Mouse (Mus musculus): Measurements from ENCODE around the gene Pkhd1. TPM values are rescaled to one million over a fixed set of nuclear protein-coding genes. Genes with fewer than 3 reads are reported as not detected.

Pkhd1 gene
- polyA plus RNA-seq, 1 experiment, result not detected

- TF ChIP-seq TAL1 (IDR thresholded peaks at IDR 0.05; ENCODE audit: low read length) (no peak), GATA1 (IDR thresholded peaks at IDR 0.05; ENCODE audit: low read length) (no peak)
- no peaks in the 10 kb centered on the region for H3K27me3 ChIP-seq (ENCODE audit: control insufficient read depth)
- no peaks in the 10 kb centered on the region for H3K36me3 ChIP-seq (ENCODE audit: control insufficient read depth)
- 0 out of 2 replicates have a peak, but pooled peaks cover 2% of the 10 kb centered on the region for H3K9me3 ChIP-seq (ENCODE audit: control insufficient read depth, low read length)
- no peaks in the 10 kb centered on the region for H3K4me1 ChIP-seq (ENCODE audit: control insufficient read depth)
- no peak overlapping the region for H3K4me3 ChIP-seq (replicated peaks)
These were observed 273.2 kb downstream of the Pkhd1 start for GRCm38 (mm10) chr1:20344651-20345050.

- H3K9me3 ChIP-seq (ENCODE audit: control insufficient read depth, low read length), result no peaks in the 10 kb centered on the region
- no peak for TF ChIP-seq TAL1 (IDR thresholded peaks at IDR 0.05; ENCODE audit: low read length)
- no peak for TF ChIP-seq GATA1 (IDR thresholded peaks at IDR 0.05; ENCODE audit: low read length)
- no peaks in the 10 kb centered on the region for H3K27me3 ChIP-seq (ENCODE audit: control insufficient read depth)
- H3K36me3 ChIP-seq (ENCODE audit: control insufficient read depth), result no peaks in the 10 kb centered on the region
- H3K4me1 ChIP-seq (ENCODE audit: control insufficient read depth), result no peaks in the 10 kb centered on the region
- no peak overlapping the region for H3K4me3 ChIP-seq (replicated peaks)
These were observed 306.4 kb downstream of the Pkhd1 start for GRCm38 (mm10) chr1:20311485-20311884.

DNA sequence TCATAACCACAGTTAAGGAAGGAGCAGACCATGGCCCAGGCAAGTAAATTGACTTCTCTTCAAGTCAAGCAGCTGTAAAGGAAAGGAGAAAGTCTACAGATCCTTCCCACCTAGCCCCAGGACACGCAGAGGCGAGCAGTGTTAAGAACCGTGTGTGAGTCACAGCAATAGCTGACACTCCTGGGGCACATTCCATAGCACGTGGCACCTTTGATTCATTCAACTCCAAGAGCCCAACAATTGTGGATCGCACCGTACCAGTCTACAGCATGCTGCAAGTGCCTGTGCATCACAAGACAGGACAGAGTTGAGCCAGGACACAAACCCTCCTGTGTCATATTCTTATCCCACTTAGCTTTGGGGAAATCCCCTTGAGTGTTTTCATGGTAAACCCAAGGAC is 306.9 kb downstream of the Pkhd1 start:
- H3K36me3 ChIP-seq (ENCODE audit: control insufficient read depth), result no peaks in the 10 kb centered on the region
- no peaks in the 10 kb centered on the region for H3K27me3 ChIP-seq (ENCODE audit: control insufficient read depth)
- H3K9me3 ChIP-seq (ENCODE audit: control insufficient read depth, low read length), result no peaks in the 10 kb centered on the region
- no peaks in the 10 kb centered on the region for H3K4me1 ChIP-seq (ENCODE audit: control insufficient read depth)
- TF ChIP-seq TAL1 (IDR thresholded peaks at IDR 0.05; ENCODE audit: low read length) (no peak), GATA1 (IDR thresholded peaks at IDR 0.05; ENCODE audit: low read length) (no peak)
- H3K4me3 ChIP-seq (replicated peaks), result no peak overlapping the region

DNA sequence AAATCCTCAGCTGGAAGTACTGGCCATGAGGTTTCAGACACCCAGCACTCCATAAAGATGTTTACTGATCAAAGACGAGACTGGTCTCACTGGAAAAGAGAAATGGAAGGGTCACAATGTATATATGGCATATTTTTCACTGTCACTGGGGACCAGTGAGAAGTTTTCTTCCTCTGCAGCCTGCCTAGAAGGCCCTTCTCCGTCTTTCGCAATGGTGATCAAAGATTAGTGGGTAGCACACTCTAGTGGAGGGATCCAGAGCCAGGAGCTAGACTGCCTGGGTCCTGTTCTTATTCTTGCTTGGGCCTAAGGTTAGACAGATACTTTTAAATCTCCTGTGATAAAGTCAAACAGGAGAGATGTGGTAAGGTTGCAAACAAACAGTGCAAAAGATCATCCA is 311.7 kb downstream of the Pkhd1 start:
- Histone ChIP-seq H3K4me3 (replicated peaks) (no peak overlapping the region), H3K27me3 (ENCODE audit: control insufficient read depth) (no peaks in the 10 kb centered on the region), H3K4me1 (ENCODE audit: control insufficient read depth) (no peaks in the 10 kb centered on the region), H3K36me3 (ENCODE audit: control insufficient read depth) (no peaks in the 10 kb centered on the region), H3K9me3 (ENCODE audit: control insufficient read depth, low read length) (no peaks in the 10 kb centered on the region; the same call in 1 of the 2 replicates)
- TF ChIP-seq TAL1 (IDR thresholded peaks at IDR 0.05; ENCODE audit: low read length) (no peak), GATA1 (IDR thresholded peaks at IDR 0.05; ENCODE audit: low read length) (no peak)

GRCm38 (mm10) chr1:20302943-20303578 is 314.8 kb downstream of the Pkhd1 start:
- Histone ChIP-seq H3K4me3 (replicated peaks) (no peak overlapping the region), H3K27me3 (ENCODE audit: control insufficient read depth) (no peaks in the 10 kb centered on the region), H3K4me1 (ENCODE audit: control insufficient read depth) (no peaks in the 10 kb centered on the region), H3K9me3 (ENCODE audit: control insufficient read depth, low read length) (no peaks in the 10 kb centered on the region; the same call in 1 of the 2 replicates), H3K36me3 (ENCODE audit: control insufficient read depth) (no peaks in the 10 kb centered on the region)
- TF ChIP-seq GATA1 (IDR thresholded peaks at IDR 0.05; ENCODE audit: low read length), result no peak
- TF ChIP-seq TAL1 (IDR thresholded peaks at IDR 0.05; ENCODE audit: low read length), result no peak

- Histone ChIP-seq H3K9me3 (ENCODE audit: control insufficient read depth, low read length) (no peaks in the 10 kb centered on the region; the same call in 1 of the 2 replicates), H3K4me1 (ENCODE audit: control insufficient read depth) (no peaks in the 10 kb centered on the region), H3K4me3 (replicated peaks) (no peak overlapping the region), H3K27me3 (ENCODE audit: control insufficient read depth) (no peaks in the 10 kb centered on the region), H3K36me3 (ENCODE audit: control insufficient read depth) (no peaks in the 10 kb centered on the region)
- TF ChIP-seq GATA1 (IDR thresholded peaks at IDR 0.05; ENCODE audit: low read length) (no peak), TAL1 (IDR thresholded peaks at IDR 0.05; ENCODE audit: low read length) (no peak)
These were observed 315.5 kb downstream of the Pkhd1 start for GRCm38 (mm10) chr1:20302187-20302942.

DNA sequence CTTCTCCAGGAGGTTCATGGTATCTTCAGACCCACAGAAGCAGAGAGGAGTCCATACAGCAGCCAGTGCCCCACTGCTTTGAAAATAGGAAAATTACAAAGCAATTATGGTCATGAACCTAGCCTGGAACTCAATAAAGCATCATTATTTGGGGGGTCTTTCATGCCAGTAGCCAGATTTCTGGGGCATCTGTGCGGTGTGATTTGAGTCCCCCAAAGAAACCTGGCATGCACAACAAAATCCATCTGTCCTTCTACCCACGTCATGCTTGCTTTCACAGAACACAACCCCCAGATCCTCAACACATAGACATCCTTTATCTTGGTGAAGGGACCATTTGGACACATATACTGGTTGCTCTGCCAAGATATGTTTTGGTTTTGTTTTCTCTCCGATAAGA is 316.2 kb downstream of the Pkhd1 start:
- no peak overlapping the region for H3K4me3 ChIP-seq (replicated peaks)
- H3K4me1 ChIP-seq (ENCODE audit: control insufficient read depth), result no peaks in the 10 kb centered on the region
- TF ChIP-seq GATA1 (IDR thresholded peaks at IDR 0.05; ENCODE audit: low read length), result no peak
- no peak for TF ChIP-seq TAL1 (IDR thresholded peaks at IDR 0.05; ENCODE audit: low read length)
- H3K9me3 ChIP-seq (ENCODE audit: control insufficient read depth, low read length), result no peaks in the 10 kb centered on the region; the same call in 1 of the 2 replicates
- H3K36me3 ChIP-seq (ENCODE audit: control insufficient read depth), result no peaks in the 10 kb centered on the region
- H3K27me3 ChIP-seq (ENCODE audit: control insufficient read depth), result no peaks in the 10 kb centered on the region

- H3K4me3 ChIP-seq (replicated peaks), result no peak overlapping the region
These were observed 329.2 kb downstream of the Pkhd1 start for GRCm38 (mm10) chr1:20288696-20289095.

GRCm38 (mm10) chr1:20260403-20260802 is 357.5 kb downstream of the Pkhd1 start:
- Histone ChIP-seq H3K36me3 (ENCODE audit: control insufficient read depth) (no peaks in the 10 kb centered on the region), H3K9me3 (ENCODE audit: control insufficient read depth, low read length) (no peaks in the 10 kb centered on the region), H3K4me1 (ENCODE audit: control insufficient read depth) (no peaks in the 10 kb centered on the region), H3K4me3 (replicated peaks) (no peak overlapping the region), H3K27me3 (ENCODE audit: control insufficient read depth) (no peaks in the 10 kb centered on the region)
- no peak for TF ChIP-seq TAL1 (IDR thresholded peaks at IDR 0.05; ENCODE audit: low read length)
- TF ChIP-seq GATA1 (IDR thresholded peaks at IDR 0.05; ENCODE audit: low read length), result no peak

More at GRCm38 (mm10) chr1:20288696-20289095, 329.2 kb downstream of the Pkhd1 start:
- H3K4me1 ChIP-seq (ENCODE audit: control insufficient read depth), result no peaks in the 10 kb centered on the region
- no peaks in the 10 kb centered on the region for H3K27me3 ChIP-seq (ENCODE audit: control insufficient read depth)
- no peaks in the 10 kb centered on the region for H3K36me3 ChIP-seq (ENCODE audit: control insufficient read depth)
- TF ChIP-seq TAL1 (IDR thresholded peaks at IDR 0.05; ENCODE audit: low read length) (no peak), GATA1 (IDR thresholded peaks at IDR 0.05; ENCODE audit: low read length) (no peak)
- H3K9me3 ChIP-seq (ENCODE audit: control insufficient read depth, low read length), result no peaks in the 10 kb centered on the region
